Mouse (Mus musculus): ENCODE data around the gene Chst8. TPM values are rescaled to one million over a fixed set of nuclear protein-coding genes. Genes with fewer than 3 reads are reported as not detected.

Chst8 gene
- polyA plus RNA-seq, 1 experiment from 2014 or later = 0.47 TPM

- H3K9ac ChIP-seq (replicated peaks) = no peak overlapping the region
- peaks cover 3% of the 10 kb centered on the region; the same call in 1 of the 2 replicates for H3K4me1 ChIP-seq (ENCODE audit: insufficient read depth)
- H3K9me3 ChIP-seq (ENCODE audit: low read length) = no peaks in the 10 kb centered on the region
- TF ChIP-seq CTCF (IDR thresholded peaks at IDR 0.05; ENCODE audit: low read depth) (no peak), EP300 (IDR thresholded peaks at IDR 0.05; ENCODE audit: low read depth) (no peak)
- no peak overlapping the region for H3K4me2 ChIP-seq (ENCODE audit: low read depth, low read length)
- ATAC-seq (no peak), DNase-seq (no peak)
- 55% methylated on average over 2 of the region's 2 CpGs for WGBS (ENCODE audit: insufficient replicate concordance)
- peaks cover 38% of the 10 kb centered on the region for H3K27me3 ChIP-seq (ENCODE audit: insufficient read depth, low read length)
- no peaks in the 10 kb centered on the region for H3K36me3 ChIP-seq (replicated peaks; ENCODE audit: insufficient read depth, low read length)
- no peak overlapping the region for H3K4me3 ChIP-seq (ENCODE audit: low read depth, low read length)
- no peak overlapping the region for H3K27ac ChIP-seq (ENCODE audit: low read depth)
Observed at GRCm38 (mm10) chr7:34651381-34651780, 161.1 kb downstream of the Chst8 start.

GRCm38 (mm10) chr7:34647052-34647451, 165.5 kb downstream of the Chst8 start:
- TF ChIP-seq EP300 (IDR thresholded peaks at IDR 0.05; ENCODE audit: low read depth) (no peak), CTCF (IDR thresholded peaks at IDR 0.05; ENCODE audit: low read depth) (no peak)
- no peak overlapping the region for H3K27ac ChIP-seq (ENCODE audit: low read depth)
- WGBS (ENCODE audit: insufficient replicate concordance) = 54% methylated on average over 9 of the region's 9 CpGs
- no peak overlapping the region for H3K4me2 ChIP-seq (ENCODE audit: low read depth, low read length)
- H3K4me3 ChIP-seq (ENCODE audit: low read depth, low read length) = no peak overlapping the region
- ATAC-seq = peak; percentile 87
- no peaks in the 10 kb centered on the region for H3K4me1 ChIP-seq (ENCODE audit: insufficient read depth)
- no peaks in the 10 kb centered on the region for H3K9me3 ChIP-seq (ENCODE audit: low read length)
- 0 out of 2 replicates have a peak, but pooled peaks cover 3% of the 10 kb centered on the region for H3K27me3 ChIP-seq (ENCODE audit: insufficient read depth, low read length)
- H3K36me3 ChIP-seq (replicated peaks; ENCODE audit: insufficient read depth, low read length) = no peaks in the 10 kb centered on the region
- DNase-seq = peak; percentile 82
- H3K9ac ChIP-seq (replicated peaks) = no peak overlapping the region

GRCm38 (mm10) chr7:34646144-34646795, 166.2 kb downstream of the Chst8 start:
- H3K4me3 ChIP-seq (ENCODE audit: low read depth, low read length) = no peak overlapping the region
- H3K9me3 ChIP-seq (ENCODE audit: low read length) = no peaks in the 10 kb centered on the region
- H3K4me2 ChIP-seq (ENCODE audit: low read depth, low read length) = no peak overlapping the region
- TF ChIP-seq CTCF (IDR thresholded peaks at IDR 0.05; ENCODE audit: low read depth) = no peak
- no peak for TF ChIP-seq EP300 (IDR thresholded peaks at IDR 0.05; ENCODE audit: low read depth)
- DNase-seq (no peak), ATAC-seq (no peak)
- H3K4me1 ChIP-seq (ENCODE audit: insufficient read depth) = no peaks in the 10 kb centered on the region
- H3K36me3 ChIP-seq (replicated peaks; ENCODE audit: insufficient read depth, low read length) = no peaks in the 10 kb centered on the region
- WGBS (ENCODE audit: insufficient replicate concordance) = 74% methylated on average over 12 of the region's 12 CpGs
- no peak overlapping the region for H3K27ac ChIP-seq (ENCODE audit: low read depth)
- H3K27me3 ChIP-seq (ENCODE audit: insufficient read depth, low read length) = no peaks in the 10 kb centered on the region
- no peak overlapping the region for H3K9ac ChIP-seq (replicated peaks)

- no peak for TF ChIP-seq EP300 (IDR thresholded peaks at IDR 0.05; ENCODE audit: low read depth)
- TF ChIP-seq CTCF (IDR thresholded peaks at IDR 0.05; ENCODE audit: low read depth) = no peak
- H3K4me2 ChIP-seq (ENCODE audit: low read depth, low read length) = no peak overlapping the region
- no peaks in the 10 kb centered on the region for H3K36me3 ChIP-seq (replicated peaks; ENCODE audit: insufficient read depth, low read length)
- H3K4me3 ChIP-seq (ENCODE audit: low read depth, low read length) = no peak overlapping the region
- no peaks in the 10 kb centered on the region for H3K9me3 ChIP-seq (ENCODE audit: low read length)
- DNase-seq (no peak), ATAC-seq (no peak)
- H3K27me3 ChIP-seq (ENCODE audit: insufficient read depth, low read length) = no peaks in the 10 kb centered on the region
- no peak overlapping the region for H3K9ac ChIP-seq (replicated peaks)
- 77% methylated on average over 2 of the region's 2 CpGs for WGBS (ENCODE audit: insufficient replicate concordance)
- H3K4me1 ChIP-seq (ENCODE audit: insufficient read depth) = no peaks in the 10 kb centered on the region
- H3K27ac ChIP-seq (ENCODE audit: low read depth) = no peak overlapping the region
Observed at GRCm38 (mm10) chr7:34645623-34646022, 166.9 kb downstream of the Chst8 start.

- ATAC-seq = no peak
- 83% methylated on average over 18 of the region's 18 CpGs for WGBS (ENCODE audit: insufficient replicate concordance)
Observed at GRCm38 (mm10) chr7:34644591-34644990, 167.9 kb downstream of the Chst8 start.

GRCm38 (mm10) chr7:34643329-34643728, 169.2 kb downstream of the Chst8 start:
- no peak overlapping the region for H3K9ac ChIP-seq (replicated peaks)
- TF ChIP-seq EP300 (IDR thresholded peaks at IDR 0.05; ENCODE audit: low read depth) = no peak
- TF ChIP-seq CTCF (IDR thresholded peaks at IDR 0.05; ENCODE audit: low read depth) = no peak
- ATAC-seq (no peak), DNase-seq (no peak)
- H3K4me3 ChIP-seq (ENCODE audit: low read depth, low read length) = no peak overlapping the region
- no peaks in the 10 kb centered on the region for H3K9me3 ChIP-seq (ENCODE audit: low read length)
- H3K27ac ChIP-seq (ENCODE audit: low read depth) = no peak overlapping the region
- no peaks in the 10 kb centered on the region for H3K4me1 ChIP-seq (ENCODE audit: insufficient read depth)
- H3K4me2 ChIP-seq (ENCODE audit: low read depth, low read length) = no peak overlapping the region
- H3K27me3 ChIP-seq (ENCODE audit: insufficient read depth, low read length) = no peaks in the 10 kb centered on the region
- H3K36me3 ChIP-seq (replicated peaks; ENCODE audit: insufficient read depth, low read length) = no peaks in the 10 kb centered on the region
- WGBS (ENCODE audit: insufficient replicate concordance) = 71% methylated on average over 6 of the region's 6 CpGs

More at GRCm38 (mm10) chr7:34644591-34644990, 167.9 kb downstream of the Chst8 start:
- H3K4me2 ChIP-seq (ENCODE audit: low read depth, low read length) = no peak overlapping the region
- H3K36me3 ChIP-seq (replicated peaks; ENCODE audit: insufficient read depth, low read length) = no peaks in the 10 kb centered on the region
- H3K27me3 ChIP-seq (ENCODE audit: insufficient read depth, low read length) = no peaks in the 10 kb centered on the region
- H3K9me3 ChIP-seq (ENCODE audit: low read length) = no peaks in the 10 kb centered on the region
- H3K4me3 ChIP-seq (ENCODE audit: low read depth, low read length) = no peak overlapping the region
- no peak overlapping the region for H3K27ac ChIP-seq (ENCODE audit: low read depth)
- TF ChIP-seq CTCF (IDR thresholded peaks at IDR 0.05; ENCODE audit: low read depth) = no peak
- no peak for TF ChIP-seq EP300 (IDR thresholded peaks at IDR 0.05; ENCODE audit: low read depth)
- DNase-seq = no peak
- no peak overlapping the region for H3K9ac ChIP-seq (replicated peaks)
- H3K4me1 ChIP-seq (ENCODE audit: insufficient read depth) = no peaks in the 10 kb centered on the region

All from liver, postnatal 0 days (tissue).